Comparison of ENCODE assay signal across 15 mouse cellular contexts in the genomic region with DNA sequence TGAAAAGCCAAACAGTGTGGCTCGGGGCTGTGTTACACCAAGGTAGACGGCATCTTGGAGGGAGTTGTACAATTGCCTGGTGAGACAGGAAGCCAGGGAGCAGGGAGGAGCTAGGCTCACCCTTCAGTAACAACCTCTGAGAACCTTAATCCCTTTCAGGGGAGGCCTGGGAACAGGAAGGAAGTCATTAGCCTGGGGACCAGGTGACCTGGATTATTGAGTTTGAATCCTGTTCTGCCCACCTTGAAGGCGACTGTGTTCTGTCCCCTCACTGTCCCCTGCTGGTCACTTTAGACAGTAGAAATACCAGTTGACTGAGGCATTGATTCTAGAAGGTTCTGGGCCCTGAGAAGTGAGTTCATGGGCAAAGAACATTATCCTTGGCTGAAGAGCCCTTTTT. TPM values are rescaled to one million over a fixed set of nuclear protein-coding genes. Genes with fewer than 3 reads are reported as not detected.
DNase-seq lines count a peak whose midpoint lies in the region; ATAC-seq and TF ChIP-seq lines count a peak whose summit lies in the region.
"Had no signal": no experiment of that assay in that cellular context is flagged by ENCODE, and none has a peak within 500 bp of the region (broad histone marks: within the 10 kb centered on the region; RNA-seq: fewer than 3 reads in every experiment).

No protein-coding gene starts in this region.

- H3K4me1 ChIP-seq in intestine, postnatal 0 days (replicated peaks; ENCODE audit: control insufficient read depth, insufficient read depth, low read length): peaks cover 4% of the 10 kb centered on the region; the same call in 1 of the 2 replicates
- peaks cover 43% of the 10 kb centered on the region for H3K4me1 ChIP-seq in intestine, embryonic 16.5 days (ENCODE audit: control insufficient read depth, insufficient read depth, low read length)
- H3K4me1 ChIP-seq in lung, postnatal 0 days (ENCODE audit: insufficient read depth, low read depth, low read length): peaks cover 20% of the 10 kb centered on the region

- peak; percentile 65 for TF ChIP-seq CTCF in intestine, postnatal 0 days (IDR thresholded peaks at IDR 0.05; ENCODE audit: low read depth)
- TF ChIP-seq CTCF in lung, postnatal 0 days (IDR thresholded peaks at IDR 0.05): peak; percentile 65

- TF ChIP-seq EP300 in lung, postnatal 0 days (IDR thresholded peaks at IDR 0.05): no peak

- no peaks in the 10 kb centered on the region; the same call in 1 of the 2 replicates for H3K27me3 ChIP-seq in intestine, postnatal 0 days (replicated peaks; ENCODE audit: control insufficient read depth, insufficient read depth, low read length)
- no peaks in the 10 kb centered on the region for H3K27me3 ChIP-seq in intestine, embryonic 16.5 days (replicated peaks; ENCODE audit: control insufficient read depth, insufficient read depth, low read length)
- H3K27me3 ChIP-seq in lung, postnatal 0 days (replicated peaks; ENCODE audit: insufficient read depth, low read length): no peaks in the 10 kb centered on the region
- H3K27me3 ChIP-seq: embryonic facial prominence, embryonic 15.5 days; intestine, embryonic 15.5 days; midbrain, embryonic 15.5 days; stomach, embryonic 15.5 days had no signal

- peak; percentile 39 for DNase-seq in embryo, embryonic 10.5 days (ENCODE audit: low spot score)
- DNase-seq in embryo, embryonic 10 days (ENCODE audit: low spot score): no peak
- no peak for DNase-seq in lung, postnatal 0 days (ENCODE audit: low spot score)
- no peak for DNase-seq in lung, postnatal 4 days
- DNase-seq in MN1 (ENCODE audit: low spot score): no peak
- DNase-seq: adrenal gland, adult 8-10 months had no signal

- no peaks in the 10 kb centered on the region for H3K9me3 ChIP-seq in intestine, postnatal 0 days (ENCODE audit: control insufficient read depth)
- H3K9me3 ChIP-seq in intestine, embryonic 16.5 days (ENCODE audit: control insufficient read depth, low read length): no peaks in the 10 kb centered on the region
- H3K9me3 ChIP-seq in lung, postnatal 0 days (ENCODE audit: low read length): no peaks in the 10 kb centered on the region
- H3K9me3 ChIP-seq: embryonic facial prominence, embryonic 15.5 days; intestine, embryonic 15.5 days; midbrain, embryonic 15.5 days; stomach, embryonic 15.5 days had no signal

- no peaks in the 10 kb centered on the region for H3K36me3 ChIP-seq in intestine, postnatal 0 days (ENCODE audit: control insufficient read depth, insufficient read depth)
- H3K36me3 ChIP-seq in intestine, embryonic 16.5 days (ENCODE audit: control insufficient read depth, insufficient read depth, low read length): no peaks in the 10 kb centered on the region
- H3K36me3 ChIP-seq in lung, postnatal 0 days (ENCODE audit: insufficient read depth, low read length): no peaks in the 10 kb centered on the region
- H3K36me3 ChIP-seq: embryonic facial prominence, embryonic 15.5 days; intestine, embryonic 15.5 days; midbrain, embryonic 15.5 days; stomach, embryonic 15.5 days had no signal

- no peak overlapping the region for H3K27ac ChIP-seq in intestine, postnatal 0 days (ENCODE audit: low read depth, low read length)
- H3K27ac ChIP-seq in intestine, embryonic 16.5 days (ENCODE audit: low read length): no peak overlapping the region
- H3K27ac ChIP-seq in lung, postnatal 0 days (ENCODE audit: low read length): no peak overlapping the region
- H3K27ac ChIP-seq: intestine, embryonic 15.5 days; midbrain, embryonic 15.5 days; stomach, embryonic 15.5 days had no signal

- no peak overlapping the region for H3K9ac ChIP-seq in intestine, postnatal 0 days (ENCODE audit: low read depth, low read length)
- no peak overlapping the region for H3K9ac ChIP-seq in intestine, embryonic 16.5 days (ENCODE audit: low read depth, low read length)
- H3K9ac ChIP-seq in lung, postnatal 0 days (replicated peaks; ENCODE audit: low read depth): no peak overlapping the region
- H3K9ac ChIP-seq: embryonic facial prominence, embryonic 15.5 days; intestine, embryonic 15.5 days; midbrain, embryonic 15.5 days; stomach, embryonic 15.5 days had no signal

- no peak for ATAC-seq in intestine, postnatal 0 days
- no peak for ATAC-seq in intestine, embryonic 16.5 days
- no peak for ATAC-seq in lung, postnatal 0 days
- no peak for ATAC-seq in inflammation-experienced regulatory T-cells, adult 6 months
- ATAC-seq: intestine, embryonic 15.5 days; midbrain, embryonic 15.5 days had no signal

- H3K4me3 ChIP-seq in intestine, postnatal 0 days (ENCODE audit: low read depth, low read length): no peak overlapping the region
- H3K4me3 ChIP-seq in intestine, embryonic 16.5 days (ENCODE audit: low read length): no peak overlapping the region
- H3K4me3 ChIP-seq in lung, postnatal 0 days (ENCODE audit: low read depth, low read length): no peak overlapping the region
- H3K4me3 ChIP-seq: embryonic facial prominence, embryonic 15.5 days; intestine, embryonic 15.5 days; midbrain, embryonic 15.5 days; stomach, embryonic 15.5 days had no signal

- no peak overlapping the region for H3K4me2 ChIP-seq in intestine, postnatal 0 days (replicated peaks; ENCODE audit: low read depth)
- no peak overlapping the region for H3K4me2 ChIP-seq in intestine, embryonic 16.5 days (ENCODE audit: low read depth, low read length)
- no peak overlapping the region for H3K4me2 ChIP-seq in lung, postnatal 0 days (replicated peaks; ENCODE audit: low read depth, low read length)
- H3K4me2 ChIP-seq: embryonic facial prominence, embryonic 15.5 days; intestine, embryonic 15.5 days; midbrain, embryonic 15.5 days; stomach, embryonic 15.5 days had no signal

- 52% methylated on average over 3 of the region's 3 CpGs for WGBS in intestine, postnatal 0 days
- WGBS in intestine, embryonic 16.5 days: 54% methylated on average over 3 of the region's 3 CpGs
- WGBS in lung, postnatal 0 days: 42% methylated on average over 3 of the region's 3 CpGs

RNA-seq across cellular contexts. Expression of a gene that starts 8.9 kb away (rescaled TPM):
- not detected in 2 replicates for polyA plus RNA-seq in intestine, postnatal 0 days (2015; fragmentation: Nextera tagmentation; extraction: Ambion mirVana)
- polyA plus RNA-seq in intestine, embryonic 16.5 days (2015; fragmentation: Nextera tagmentation; extraction: Ambion mirVana): not detected in 2 replicates
- polyA plus RNA-seq in lung, postnatal 0 days (2015; fragmentation: Nextera tagmentation; extraction: Ambion mirVana): not detected in 2 replicates
- not detected for polyA plus RNA-seq in inflammation-experienced regulatory T-cells, adult 6 months (2017; shearing (Covaris generic))
- polyA plus RNA-seq: embryonic facial prominence, embryonic 15.5 days; intestine, embryonic 15.5 days; midbrain, embryonic 15.5 days; neural tube, embryonic 14.5 days; stomach, embryonic 15.5 days had no signal

RNA-seq across cellular contexts. Expression of a gene that starts 28.6 kb away (rescaled TPM):
- polyA plus RNA-seq in intestine, postnatal 0 days (2015; fragmentation: Nextera tagmentation; extraction: Ambion mirVana): 3.5 and 3.9 TPM in 2 replicates
- polyA plus RNA-seq in intestine, embryonic 16.5 days (2015; fragmentation: Nextera tagmentation; extraction: Ambion mirVana): 13.7 and 17.2 TPM in 2 replicates
- 13.4 and 19.7 TPM in 2 replicates for polyA plus RNA-seq in lung, postnatal 0 days (2015; fragmentation: Nextera tagmentation; extraction: Ambion mirVana)
- polyA plus RNA-seq in inflammation-experienced regulatory T-cells, adult 6 months (2017; shearing (Covaris generic)): 10 to 100 TPM in 1 of 3 experiments, 1 to 10 TPM in 2; 7.5 to 12.0 (median 8.6) TPM

RNA-seq across cellular contexts. Expression of a gene that starts 59.3 kb away (rescaled TPM):
- polyA plus RNA-seq in intestine, postnatal 0 days (2015; fragmentation: Nextera tagmentation; extraction: Ambion mirVana): not detected in 2 replicates
- polyA plus RNA-seq in intestine, embryonic 16.5 days (2015; fragmentation: Nextera tagmentation; extraction: Ambion mirVana): not detected in 2 replicates
- not detected in 2 replicates for polyA plus RNA-seq in lung, postnatal 0 days (2015; fragmentation: Nextera tagmentation; extraction: Ambion mirVana)
- not detected for polyA plus RNA-seq in inflammation-experienced regulatory T-cells, adult 6 months (2017; shearing (Covaris generic))
- polyA plus RNA-seq: intestine, embryonic 15.5 days; liver, embryonic 16.5 days; midbrain, embryonic 15.5 days; neural tube, embryonic 14.5 days; stomach, embryonic 15.5 days had no signal
